Mouse (Mus musculus) heart, postnatal 14 days (tissue): Measurements from ENCODE around the gene Nedd9. TPM values are rescaled to one million over a fixed set of nuclear protein-coding genes. Genes with fewer than 3 reads are reported as not detected.

Source experiments
- DNase-seq, 2 experiments: peaks; one replicate each; pipeline ENCODE4 v3.0.0; 2021 to 2022
- intact Hi-C: fragments of 180-260 bp; cut with DNase I; formaldehyde crosslinking; loops from one replicate; pipeline ENCODE4 v1.15.1; 2025
- total RNA-seq, 2 experiments: library from RNA; stranded (reverse); gene quantifications; 2 replicates each; pipeline ENCODE4 v1.2.3; 2021

The Nedd9 gene
- total RNA-seq, 2 experiments from 2014 or later = 29.3 to 35.2 TPM

DNA sequence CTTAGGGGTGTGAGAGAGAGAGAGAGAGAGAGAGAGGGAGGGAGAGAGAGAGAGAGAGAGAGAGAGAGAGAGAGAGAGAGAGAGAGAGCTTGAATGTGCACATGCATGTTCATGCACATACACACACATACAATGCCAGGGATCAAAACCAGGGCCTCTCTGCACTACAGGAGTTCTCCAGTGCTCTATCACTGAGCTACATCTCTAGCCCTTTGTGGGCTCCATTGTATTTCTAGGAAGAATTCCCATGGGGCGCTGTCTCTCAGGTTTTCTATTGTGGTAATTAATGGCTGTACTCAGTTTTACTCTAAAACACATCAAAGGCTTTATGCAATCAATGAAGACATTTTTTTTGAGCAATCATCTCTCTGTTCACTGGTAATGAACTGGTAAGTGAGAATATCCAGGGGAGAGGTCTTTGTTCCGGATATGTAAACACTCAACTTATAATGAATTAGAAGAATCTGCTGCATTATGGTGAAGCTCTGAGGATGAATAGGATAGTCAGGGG lies 11.5 kb upstream of the Nedd9 start:
- intact Hi-C loops = no loop called here
- no peak for DNase-seq

DNA sequence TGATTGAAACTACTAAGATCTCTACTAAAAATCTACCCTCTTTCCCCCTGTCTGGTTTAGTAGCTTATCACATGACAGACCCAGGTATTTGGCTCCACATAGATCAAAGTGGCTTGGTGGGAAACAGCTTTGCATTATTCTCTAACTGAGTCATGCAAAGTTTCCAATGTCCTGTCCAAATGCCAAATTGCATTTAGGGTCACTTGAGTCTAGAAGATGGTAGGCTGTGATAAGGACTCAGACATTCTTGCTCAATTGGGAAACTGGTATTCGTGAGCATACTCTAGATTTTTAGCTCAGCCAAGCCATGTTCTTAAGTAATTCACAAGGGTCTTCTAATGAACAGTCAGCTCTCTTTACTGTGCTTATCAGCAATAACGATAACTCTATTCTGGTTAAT lies 7.5 kb upstream of the Nedd9 start:
- no peak for DNase-seq
- intact Hi-C loops = no loop called here

DNA sequence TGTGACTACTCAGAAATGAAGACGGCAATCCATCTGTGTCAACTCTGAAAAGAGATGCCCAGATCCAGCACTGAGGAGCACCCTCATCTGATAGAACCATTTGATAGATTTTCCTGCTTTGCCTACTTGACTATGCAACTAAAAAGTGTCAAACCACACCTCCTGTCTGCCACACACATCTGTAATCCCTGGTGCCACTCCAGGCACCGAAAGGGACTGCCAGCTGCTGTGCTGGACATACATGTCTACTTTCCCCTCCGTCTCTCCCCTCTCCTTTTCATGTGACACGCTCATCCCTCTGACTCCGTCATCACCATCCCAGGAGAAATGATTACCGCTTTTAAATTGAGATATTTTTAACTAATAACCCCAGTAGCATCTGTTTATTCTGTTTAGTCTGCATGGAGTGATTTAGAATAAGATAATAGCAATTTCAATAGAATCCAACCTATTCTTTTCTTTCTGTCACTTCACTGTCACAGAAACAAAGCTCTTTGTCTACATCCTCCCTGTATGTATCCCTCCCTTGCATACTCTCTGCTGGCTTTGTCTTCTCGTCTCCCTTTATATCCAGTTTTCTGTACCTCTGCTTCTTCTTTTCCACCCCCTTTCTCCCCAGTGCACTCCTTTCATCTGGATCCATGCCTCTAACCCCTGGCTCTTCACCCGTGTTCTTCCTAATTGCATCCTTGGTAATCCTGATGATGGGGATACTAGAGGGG lies 5.0 kb upstream of the Nedd9 start:
- DNase-seq = no peak
- intact Hi-C loops = no loop called here

DNA sequence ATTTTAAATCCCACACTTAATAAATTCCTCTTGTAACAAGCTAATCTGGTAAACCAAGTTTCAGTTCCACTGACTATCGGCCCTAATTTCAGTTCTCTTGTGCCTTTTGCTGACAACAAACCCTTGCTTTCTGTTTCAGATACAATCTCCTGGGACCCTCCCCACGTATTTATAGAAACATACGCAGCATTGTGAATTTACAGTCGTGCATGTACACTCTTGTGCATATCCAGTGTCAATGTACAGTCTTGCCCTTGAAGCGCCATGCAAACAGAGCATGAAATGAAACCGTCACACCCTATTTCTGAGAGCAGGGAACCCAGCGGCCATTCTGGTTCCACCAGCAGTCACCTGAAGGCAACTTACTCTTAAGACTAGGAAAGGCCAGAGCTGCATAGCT lies 4.4 kb upstream of the Nedd9 start:
- intact Hi-C loops = no loop called here
- no peak for DNase-seq

DNA sequence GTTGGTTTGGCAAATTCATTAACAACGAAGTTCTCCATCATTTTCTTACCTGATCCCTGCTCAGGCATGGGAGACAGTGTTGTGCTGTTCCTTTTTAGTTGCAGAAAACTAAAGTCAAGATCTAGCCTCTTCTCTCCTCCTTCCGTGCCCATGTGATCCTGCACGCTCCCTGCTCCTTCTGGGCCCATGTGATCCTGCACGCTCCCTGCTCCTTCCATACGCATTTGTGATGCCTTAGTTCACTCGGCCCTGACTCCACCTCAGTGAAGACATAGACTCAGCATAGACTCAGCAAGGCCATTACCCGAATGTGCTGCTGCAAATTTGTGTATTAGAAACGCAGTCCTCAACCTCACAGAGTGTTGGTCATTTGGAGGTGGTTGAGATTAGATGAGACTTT lies 3.1 kb upstream of the Nedd9 start:
- intact Hi-C loops = no loop called here
- no peak for DNase-seq

DNA sequence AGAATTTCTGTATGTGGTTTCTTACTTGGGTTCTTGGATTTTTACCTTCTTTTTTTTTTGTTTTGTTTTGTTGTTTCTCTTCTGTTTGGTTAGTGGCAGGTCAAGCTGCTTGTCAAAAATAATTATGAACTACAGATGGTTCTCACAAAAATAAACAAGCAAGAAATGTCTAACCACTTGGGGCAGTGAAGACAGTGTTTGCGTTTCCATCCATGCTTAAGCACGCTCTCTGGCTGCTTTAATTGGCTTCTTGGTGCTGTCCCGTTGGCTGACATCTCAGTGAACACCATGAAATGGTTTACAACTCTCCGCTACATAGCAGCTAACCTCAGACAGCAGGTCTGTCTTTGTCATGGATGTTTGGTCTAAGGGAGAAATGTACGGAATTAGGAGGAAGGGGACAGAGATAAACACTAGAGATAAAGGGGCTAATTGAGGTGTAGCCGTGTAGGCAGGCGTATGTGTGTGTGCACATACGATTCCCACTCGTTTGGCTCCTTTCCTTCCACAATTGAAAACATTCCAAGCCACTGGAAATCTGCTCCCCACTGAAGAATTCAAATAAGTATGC lies 2.6 kb upstream of the Nedd9 start:
- intact Hi-C loops = loop anchor here (5.0 kb wide), 1 partner anchor 63 kb away; no protein-coding TSS in a partner anchor
- no peak for DNase-seq

DNA sequence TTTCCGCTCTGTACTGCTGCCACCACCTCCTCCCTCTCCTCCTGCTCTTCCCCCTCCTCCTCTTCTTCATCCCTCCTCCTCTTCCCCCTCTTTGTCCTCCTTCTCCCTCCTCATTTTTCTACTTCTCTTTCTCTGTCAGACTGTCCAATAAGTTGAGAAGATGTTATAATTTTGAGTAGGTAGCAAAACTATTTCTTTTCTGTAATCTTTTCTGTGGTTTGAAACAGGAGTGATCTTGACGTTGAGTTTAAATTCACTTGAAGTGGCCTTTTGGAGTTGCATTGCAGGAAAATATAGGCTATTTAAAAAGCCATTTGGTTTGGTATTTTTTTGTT lies 214 bp upstream of the Nedd9 start:
- intact Hi-C loops = loop anchor here (5.0 kb wide), 1 partner anchor 65 kb away; no protein-coding TSS in a partner anchor
- DNase-seq = no peak

DNA sequence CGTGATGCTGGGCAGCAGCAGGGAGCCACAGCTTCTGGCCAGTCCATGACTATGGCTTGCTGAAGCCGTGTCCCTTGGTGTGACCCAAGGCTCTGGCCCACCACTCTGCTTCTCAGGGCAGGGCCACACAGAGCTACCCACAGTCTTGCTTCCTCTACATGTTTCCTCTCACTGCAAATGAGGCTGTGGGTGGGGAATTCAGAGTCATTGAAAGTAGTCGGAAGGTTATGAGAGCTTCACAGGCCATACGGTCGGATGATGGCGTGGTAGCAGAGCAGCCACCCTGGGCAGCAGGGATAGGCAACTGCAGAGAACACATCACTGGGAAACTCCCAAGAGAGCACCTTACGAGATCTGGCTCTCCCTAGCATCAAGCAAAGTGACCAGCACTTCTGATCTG lies 3.2 kb downstream of the Nedd9 start:
- no peak for DNase-seq
- intact Hi-C loops = no loop called here

DNA sequence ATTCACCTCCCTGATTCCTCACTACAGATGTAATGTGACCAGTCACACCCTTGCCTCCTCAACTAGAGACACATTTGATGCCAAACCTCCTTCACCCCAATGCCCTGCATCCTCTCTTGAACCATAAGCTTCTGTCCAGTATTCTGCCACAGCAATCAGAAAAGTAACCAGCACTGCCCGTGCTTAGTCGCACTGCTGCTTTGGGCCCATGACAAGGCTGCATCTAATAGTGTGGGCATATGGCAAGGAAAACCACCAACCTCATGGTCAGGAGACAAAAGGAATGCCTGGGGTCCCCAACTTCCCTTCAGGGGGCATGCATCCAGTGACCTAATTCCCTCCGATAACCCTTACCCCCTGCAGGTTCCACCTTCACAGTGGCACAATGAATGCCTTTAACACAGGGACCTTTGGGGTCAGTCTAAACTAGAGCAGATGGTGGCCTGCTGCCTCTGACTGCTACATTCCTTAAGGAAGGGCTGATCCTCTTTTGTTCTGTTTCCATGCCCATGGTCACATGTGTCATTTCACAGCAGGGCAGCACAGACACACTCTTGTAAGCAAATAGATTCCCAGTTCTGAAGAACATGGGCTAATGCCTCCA lies 4.7 kb downstream of the Nedd9 start:
- intact Hi-C loops = no loop called here
- DNase-seq = no peak

DNA sequence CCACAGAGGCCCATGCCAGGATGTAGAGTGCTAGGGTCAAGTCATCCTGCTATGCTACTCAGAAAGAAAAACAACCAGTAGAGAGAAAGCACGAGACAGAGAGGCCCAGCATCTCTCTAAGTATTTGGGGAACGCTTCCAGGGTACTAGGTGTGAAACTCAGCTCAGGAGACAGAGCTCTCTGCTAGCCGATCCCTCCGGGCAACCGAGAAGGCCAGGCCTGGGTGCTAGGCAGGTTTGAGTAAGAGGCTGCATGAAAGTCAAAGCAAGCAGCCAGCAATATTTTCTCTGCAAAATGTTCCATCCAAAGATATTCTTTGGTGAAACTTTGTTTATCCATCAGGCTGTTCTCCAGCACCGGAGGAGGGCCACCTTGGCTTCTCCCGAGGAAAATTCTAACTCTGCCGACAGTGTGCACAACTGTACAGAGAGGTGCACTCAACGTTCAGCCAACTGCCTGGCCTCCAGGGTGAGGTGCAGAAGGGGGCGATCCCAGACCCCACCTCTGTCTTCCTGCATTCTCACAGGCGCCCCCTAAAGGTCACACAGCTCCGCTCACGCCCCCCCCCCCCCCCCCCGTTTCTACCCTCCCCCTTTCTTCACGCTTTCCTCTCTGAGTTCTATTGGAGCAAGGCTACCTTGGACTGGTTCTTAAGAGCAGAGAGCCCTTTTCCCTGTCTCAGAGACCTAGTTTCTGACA lies 7.3 kb downstream of the Nedd9 start:
- DNase-seq = no peak
- intact Hi-C loops = loop anchor here (5.0 kb wide), 1 partner anchor 92 kb away; no protein-coding TSS in a partner anchor

DNA sequence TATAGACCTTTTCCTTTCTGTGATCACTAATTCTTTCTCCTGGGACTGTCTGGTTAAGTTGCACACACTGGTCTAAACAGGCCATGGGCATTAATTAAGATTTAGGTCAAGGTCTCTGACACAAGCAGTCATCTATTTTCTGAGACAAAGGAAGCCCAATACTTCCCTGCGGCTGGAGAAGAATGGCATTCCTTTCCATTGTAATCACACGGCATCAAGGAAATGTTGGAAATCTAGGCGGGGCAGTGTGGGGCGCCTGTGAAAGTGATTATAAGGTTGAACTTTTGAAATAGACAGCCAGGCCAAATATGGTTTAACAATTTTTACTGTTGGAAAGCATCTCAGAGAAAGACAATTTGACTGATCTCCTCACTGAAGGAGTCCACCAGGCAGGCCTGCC lies 10.9 kb downstream of the Nedd9 start:
- DNase-seq = no peak
- intact Hi-C loops = loop anchor here (5.0 kb wide), 1 partner anchor 96 kb away; no protein-coding TSS in a partner anchor

DNA sequence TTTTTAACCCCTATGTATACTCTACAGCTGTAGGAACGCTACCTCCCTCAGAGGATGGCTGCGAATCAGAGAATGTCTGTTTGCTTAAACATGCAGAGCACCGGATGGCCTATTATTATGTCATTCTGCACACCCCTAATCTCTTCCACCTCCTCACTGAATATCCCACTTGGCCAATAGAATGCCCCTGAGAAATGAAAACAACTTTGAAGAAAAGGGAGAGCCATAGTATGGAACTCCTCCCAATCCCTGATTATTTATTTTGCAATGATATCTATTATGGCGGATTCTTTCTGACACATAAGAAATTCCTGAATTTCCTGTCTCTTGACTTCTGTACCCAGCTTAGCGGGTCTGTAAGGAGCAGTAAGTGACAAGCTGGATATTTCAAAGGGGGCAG lies 12.8 kb downstream of the Nedd9 start:
- intact Hi-C loops = no loop called here
- DNase-seq = no peak

DNA sequence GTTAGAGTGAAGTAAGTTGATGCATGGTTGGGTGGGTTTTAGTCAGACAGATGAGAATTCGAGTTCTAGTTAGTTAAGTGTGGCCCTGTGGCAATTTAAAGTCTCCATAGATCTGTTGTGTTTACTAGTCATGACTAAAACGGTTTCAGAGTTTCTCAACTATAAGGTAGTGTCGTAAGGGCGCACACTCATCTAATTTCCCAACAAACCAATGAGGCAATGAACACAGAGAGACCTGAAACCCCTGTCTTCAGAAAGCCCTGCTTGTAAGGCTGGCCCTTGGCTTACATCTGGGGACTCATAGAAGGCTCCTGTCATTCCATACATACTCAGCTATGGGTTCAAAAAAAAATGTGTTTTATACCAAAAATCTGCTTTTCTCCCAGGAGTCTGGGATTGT lies 13.7 kb downstream of the Nedd9 start:
- intact Hi-C loops = no loop called here
- DNase-seq = no peak

DNA sequence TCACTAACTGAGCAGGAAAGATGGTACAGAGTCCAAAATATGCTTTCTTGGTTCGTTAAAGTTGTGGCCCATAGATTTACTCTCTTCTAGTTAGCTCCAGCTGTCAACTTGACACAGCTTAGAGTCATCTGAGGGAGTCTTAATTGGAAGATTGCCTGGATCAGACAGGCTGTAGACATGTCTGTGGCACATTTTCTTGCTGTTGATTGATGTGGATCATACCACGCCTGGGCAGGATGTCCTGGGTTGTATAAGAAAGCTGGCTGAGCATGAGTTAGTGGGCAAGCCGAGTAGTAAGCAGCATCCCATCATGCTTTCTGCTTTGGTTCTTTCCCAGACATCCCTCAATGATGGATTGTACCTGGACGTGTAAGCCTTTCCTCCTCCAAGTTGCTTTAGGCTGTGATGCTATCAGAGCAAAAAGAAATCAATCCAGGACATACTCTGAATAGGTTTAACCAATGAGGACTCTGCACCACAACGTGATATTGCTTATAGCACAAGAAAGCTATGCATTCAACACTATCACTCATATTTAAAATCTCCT lies 14.2 kb downstream of the Nedd9 start:
- DNase-seq = no peak
- intact Hi-C loops = no loop called here

DNA sequence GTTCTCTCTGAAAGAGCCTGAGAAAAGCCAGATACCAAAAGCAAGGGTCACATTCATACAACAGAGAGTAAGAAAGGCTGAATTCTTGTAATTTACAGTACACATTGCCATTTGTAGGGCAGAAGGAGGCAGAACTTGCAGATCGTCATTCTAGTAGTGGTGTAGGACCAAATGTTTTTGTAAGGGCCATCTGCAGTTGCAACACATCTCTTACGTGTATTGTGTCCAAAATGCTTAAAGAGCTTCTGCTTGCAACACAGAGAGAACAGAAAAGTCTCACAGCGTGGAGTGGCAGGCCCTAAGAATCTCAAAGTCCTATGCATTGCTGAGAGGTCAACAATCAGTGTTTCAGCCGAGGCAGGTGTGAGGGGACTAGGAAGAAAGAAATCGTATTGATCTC lies 18.9 kb downstream of the Nedd9 start:
- no peak for DNase-seq
- intact Hi-C loops = no loop called here

DNA sequence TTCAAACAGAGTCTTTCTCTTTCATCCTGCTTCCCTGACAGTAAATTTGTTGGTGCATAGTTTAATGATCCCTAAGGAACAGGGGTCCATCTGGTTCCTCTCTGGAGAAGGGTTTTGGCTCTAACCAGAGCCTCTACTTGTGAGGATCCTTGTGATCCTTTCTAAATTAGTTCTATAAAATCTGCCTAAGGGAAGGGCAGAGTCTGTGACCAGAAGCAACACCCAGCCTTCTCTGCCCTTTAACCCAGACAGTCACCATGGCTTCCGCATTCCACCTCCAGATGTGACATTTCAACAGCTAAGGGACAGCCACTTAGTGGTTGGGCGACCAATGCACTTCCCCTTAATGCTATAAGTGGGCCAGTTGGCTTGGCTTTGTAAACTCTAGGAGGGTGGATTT lies 20.1 kb downstream of the Nedd9 start:
- intact Hi-C loops = no loop called here
- peak; percentile 50 to 58 for DNase-seq

DNA sequence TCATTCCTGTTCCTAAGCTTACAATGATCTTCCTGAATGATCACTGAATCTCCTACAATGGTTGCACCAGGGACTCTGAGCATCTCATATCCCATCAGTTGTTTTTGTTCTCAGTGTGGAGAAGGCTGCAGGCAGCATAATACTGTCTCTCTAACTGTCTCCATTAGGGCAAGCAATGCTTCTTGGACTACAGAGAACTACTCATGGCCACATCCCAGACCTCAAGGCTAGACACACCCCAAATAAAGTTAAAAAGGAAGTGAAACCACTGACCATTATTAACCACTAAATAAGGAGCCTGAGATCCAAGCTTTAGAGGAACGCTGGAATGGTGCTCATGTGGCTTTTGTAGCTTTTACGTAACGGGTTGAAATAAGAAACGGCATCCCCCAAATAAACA lies 20.5 kb downstream of the Nedd9 start:
- intact Hi-C loops = no loop called here
- no peak for DNase-seq

DNA sequence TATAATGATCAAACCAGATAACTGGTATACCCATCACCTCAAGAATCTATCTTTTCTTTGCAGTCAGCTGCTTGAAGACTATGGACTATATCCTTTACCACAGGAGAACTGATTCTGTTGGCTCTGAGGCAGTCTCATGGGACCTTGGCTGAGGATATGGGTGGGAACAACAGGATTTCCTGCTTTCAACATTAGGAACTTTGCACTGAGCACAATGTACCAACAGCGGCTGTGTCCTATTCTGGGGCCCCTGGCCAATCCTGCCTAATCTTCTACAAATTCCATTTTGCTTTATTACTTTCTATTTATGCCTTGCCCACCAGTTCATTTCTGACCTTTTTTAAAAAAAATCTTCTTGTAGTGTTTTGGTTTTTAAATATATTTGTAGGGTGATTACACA lies 21.0 kb downstream of the Nedd9 start:
- intact Hi-C loops = no loop called here
- DNase-seq = peak; percentile 66 to 74

DNA sequence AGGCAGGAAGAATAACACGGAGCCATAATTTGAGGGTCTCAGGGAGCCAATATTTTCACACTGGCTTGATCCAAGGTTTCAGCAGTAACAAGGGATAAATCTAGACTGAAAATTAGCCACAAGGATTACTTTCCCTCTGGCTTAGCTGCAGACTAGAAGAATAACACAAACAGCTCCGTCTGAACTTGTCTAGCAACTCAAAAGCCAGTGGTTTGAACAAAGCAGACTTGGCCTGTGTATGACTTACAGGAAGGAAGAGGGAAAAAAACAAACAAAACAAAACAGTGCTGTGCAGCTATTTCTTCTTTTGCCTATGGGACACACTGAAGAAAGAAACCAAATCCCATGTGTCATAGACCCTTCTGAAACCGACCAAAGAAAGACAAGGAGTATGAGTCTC lies 25.7 kb downstream of the Nedd9 start:
- intact Hi-C loops = no loop called here
- DNase-seq = no peak

DNA sequence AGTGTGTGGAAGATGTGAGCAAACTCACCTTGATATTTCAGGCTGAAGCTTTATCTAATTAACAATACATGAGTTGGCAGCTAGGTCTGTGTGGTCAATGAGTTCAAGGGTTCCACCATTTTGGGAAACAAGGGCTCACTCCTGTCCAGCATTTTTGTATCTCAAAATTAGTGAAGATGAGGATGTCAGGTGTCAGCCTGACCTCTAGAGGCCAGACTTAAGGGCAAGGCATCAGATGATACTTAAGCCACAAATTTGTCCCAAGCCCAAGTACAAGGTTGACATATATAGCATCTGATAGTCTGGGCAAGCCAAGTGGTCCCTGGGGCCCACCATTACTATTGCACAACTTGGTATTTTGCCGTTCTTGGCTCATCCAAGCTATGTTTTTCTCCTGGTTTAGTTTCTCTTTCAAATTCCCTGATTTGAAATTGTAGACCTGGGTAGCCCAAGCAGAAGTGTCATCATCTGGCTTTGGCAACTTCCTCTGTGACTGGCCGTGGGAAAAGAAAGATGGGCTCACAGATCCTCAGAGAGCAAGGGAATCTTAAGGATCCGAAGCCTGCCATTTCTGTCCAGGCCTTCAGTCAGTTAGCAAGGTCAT lies 27.4 kb downstream of the Nedd9 start:
- no peak for DNase-seq

DNA sequence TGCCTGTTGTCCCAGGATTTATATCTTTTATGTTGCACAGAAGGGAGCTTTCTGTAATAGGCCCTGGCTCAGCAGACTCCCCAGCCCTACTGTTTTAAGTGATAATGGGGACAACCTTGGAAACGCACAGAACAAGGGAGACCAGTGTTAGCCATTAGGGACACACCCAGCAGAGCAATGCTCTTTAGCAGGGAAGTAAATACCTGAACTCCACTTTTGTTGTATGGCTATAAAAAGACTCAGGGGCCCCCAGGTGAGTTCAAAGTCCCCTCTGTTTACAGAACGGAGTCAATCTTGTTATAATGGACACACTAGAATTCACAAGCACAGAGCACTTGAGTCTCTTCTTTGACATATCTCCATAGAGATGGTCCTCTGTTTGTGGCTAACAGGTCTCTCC lies 28.5 kb downstream of the Nedd9 start:
- intact Hi-C loops = loop anchor here (5.0 kb wide), 1 partner anchor 101 kb away; no protein-coding TSS in a partner anchor
- no peak for DNase-seq

More for the DNA sequence above, 27.4 kb downstream of the Nedd9 start:
- intact Hi-C loops = loop anchor here (5.0 kb wide), 1 partner anchor 102 kb away; no protein-coding TSS in a partner anchor
